Mouse (Mus musculus) kidney, adult 2 months (tissue): ENCODE data around the gene Hsf5. TPM values are rescaled to one million over a fixed set of nuclear protein-coding genes. Genes with fewer than 3 reads are reported as not detected.

Experiments
- DNase-seq: peaks from one replicate; pipeline ENCODE4 v3.0.0; 2021
- H3K27ac ChIP-seq: fragments of 200-500 bp; 2 replicates; pipeline ENCODE4 v1.5.1; 2012; ENCODE audit warnings: low read depth, low read length, control low read depth, inconsistent platforms; ENCODE audit not compliant: insufficient read depth
- H3K27me3 ChIP-seq: fragments of 200-500 bp; replicated peaks from 2 replicates; pipeline ENCODE4 v1.6.1; 2012; ENCODE audit warnings: mild to moderate bottlenecking, moderate library complexity, low read length, inconsistent platforms; ENCODE audit not compliant: control insufficient read depth, insufficient read depth
- H3K36me3 ChIP-seq: fragments of 200-500 bp; 2 replicates; pipeline ENCODE4 v1.6.1; 2012; ENCODE audit warnings: mild to moderate bottlenecking, moderate library complexity, low read length, inconsistent platforms; ENCODE audit not compliant: control insufficient read depth, insufficient read depth
- H3K4me1 ChIP-seq: fragments of 200-500 bp; 2 replicates; pipeline ENCODE4 v1.6.1; 2011; ENCODE audit warnings: low read length; ENCODE audit not compliant: control insufficient read depth, insufficient read depth
- H3K4me3 ChIP-seq: fragments of 200-500 bp; 2 replicates; pipeline ENCODE4 v1.5.1; 2011; ENCODE audit warnings: mild to moderate bottlenecking, low read depth, low read length, control low read depth; ENCODE audit not compliant: insufficient read depth
- CTCF ChIP-seq: fragments of 200-500 bp; conservative IDR thresholded peaks from 2 replicates; pipeline ENCODE4 v1.5.1; 2011; ENCODE audit warnings: low read depth, mild to moderate bottlenecking, control low read depth, low read length, moderate library complexity, mixed read lengths; ENCODE audit not compliant: insufficient read depth, insufficient read length
- POLR2A ChIP-seq: fragments of 200-500 bp; IDR thresholded peaks from one replicate; pipeline ENCODE4 v1.6.1; 2011; ENCODE audit warnings: low read depth, low read length, control low read depth
- WGBS: fragments of 180-500 bp; shearing (Covaris S2); methylation state at CpG from one replicate; pipeline ENCODE4 v1.1.7; 2018; 5-methylcytosine and 5-hydroxymethylcytosine counted together
- polyA plus RNA-seq: library from polyadenylated mRNA; depleted of rRNA; stranded (reverse); fragments of >200 nt; gene quantifications from 2 replicates; pipeline ENCODE4 v1.2.3, GENCODE M21; 2012; rRNA removed

Hsf5 gene
- 0.05 and 0.12 TPM in 2 replicates for polyA plus RNA-seq

- Histone ChIP-seq H3K27me3 (no peaks in the 10 kb centered on the region), H3K4me3 (no peak within 1 kb of the TSS), H3K27ac (no peak within 1 kb of the TSS), H3K36me3 (peaks cover 21% of the 10 kb centered on the region), H3K4me1 (no peaks in the 10 kb centered on the region)
- TF ChIP-seq POLR2A: no peak
- TF ChIP-seq CTCF: no peak
- no peak for DNase-seq
- WGBS: 94% methylated on average over 69 of the region's 69 CpGs
These were observed at the start of gene Hsf5 for GRCm38 (mm10) chr11:87616790-87617474. Gene Hsf5 (plus strand): TSS chr11:87617164.

- H3K27ac ChIP-seq: no peak within 1 kb of the TSS
These were observed 48.6 kb upstream of the Hsf5 start, which contains the start of gene Sept4 for GRCm38 (mm10) chr11:87568255-87568953. Gene Sept4 (plus strand): TSS chr11:87568903.

GRCm38 (mm10) chr11:87570743-87571142, 46.2 kb upstream of the Hsf5 start:
- Histone ChIP-seq H3K27me3 (no peaks in the 10 kb centered on the region), H3K4me1 (no peaks in the 10 kb centered on the region), H3K27ac (no peak overlapping the region), H3K36me3 (no peaks in the 10 kb centered on the region), H3K4me3 (no peak overlapping the region)
- no peak for TF ChIP-seq POLR2A
- TF ChIP-seq CTCF: no peak
- DNase-seq: no peak
- WGBS: 43% methylated on average over 5 of the region's 5 CpGs

More at GRCm38 (mm10) chr11:87568255-87568953, 48.6 kb upstream of the Hsf5 start, which contains the start of gene Sept4:
- Histone ChIP-seq H3K36me3 (no peaks in the 10 kb centered on the region), H3K27me3 (no peaks in the 10 kb centered on the region), H3K4me1 (no peaks in the 10 kb centered on the region), H3K4me3 (no peak within 1 kb of the TSS)
- DNase-seq: no peak
- TF ChIP-seq POLR2A (no peak), CTCF (no peak)
- WGBS: 68% methylated on average over 7 of the region's 7 CpGs

- WGBS: 94% methylated on average over 1 of the region's 1 CpGs
- TF ChIP-seq CTCF (no peak), POLR2A (no peak)
- Histone ChIP-seq H3K4me3 (no peak overlapping the region), H3K27ac (no peak overlapping the region), H3K27me3 (no peaks in the 10 kb centered on the region), H3K36me3 (no peaks in the 10 kb centered on the region), H3K4me1 (no peaks in the 10 kb centered on the region)
- no peak for DNase-seq
These were observed 45.5 kb upstream of the Hsf5 start for GRCm38 (mm10) chr11:87571361-87571950.

- no peak for DNase-seq
- no peak for TF ChIP-seq POLR2A
- TF ChIP-seq CTCF: no peak
- Histone ChIP-seq H3K4me1 (no peaks in the 10 kb centered on the region; the same call in 1 of the 2 replicates), H3K4me3 (no peak overlapping the region), H3K27ac (no peak overlapping the region), H3K27me3 (no peaks in the 10 kb centered on the region), H3K36me3 (no peaks in the 10 kb centered on the region)
- 77% methylated on average over 7 of the region's 7 CpGs for WGBS
These were observed 43.2 kb upstream of the Hsf5 start for GRCm38 (mm10) chr11:87573751-87574150.

- DNase-seq: no peak
- WGBS: 57% methylated on average over 21 of the region's 21 CpGs
- no peaks in the 10 kb centered on the region for H3K27me3 ChIP-seq
- peaks cover under 1% of the 10 kb centered on the region; the same call in 1 of the 2 replicates for H3K4me1 ChIP-seq
- TF ChIP-seq CTCF (no peak), POLR2A (no peak)
- H3K27ac ChIP-seq: no peak overlapping the region
- H3K36me3 ChIP-seq: no peaks in the 10 kb centered on the region
- H3K4me3 ChIP-seq: no peak overlapping the region
These were observed 42.3 kb upstream of the Hsf5 start for GRCm38 (mm10) chr11:87574520-87575180.

GRCm38 (mm10) chr11:87577601-87578248, 39.2 kb upstream of the Hsf5 start:
- Histone ChIP-seq H3K27me3 (no peaks in the 10 kb centered on the region), H3K36me3 (no peaks in the 10 kb centered on the region), H3K4me1 (peaks cover 2% of the 10 kb centered on the region; the same call in 1 of the 2 replicates), H3K4me3 (no peak overlapping the region), H3K27ac (peak overlapping the region; percentile 6)
- WGBS: 18% methylated on average over 6 of the region's 6 CpGs
- TF ChIP-seq CTCF (no peak), POLR2A (no peak)
- peak; percentile 56 for DNase-seq
